Mouse (Mus musculus) embryo, embryonic 10 days (tissue): ENCODE measurements around the gene Snx30.
"Not testable (repeated sequence)": the region's sequence is repeated elsewhere in the genome, so short reads cannot be mapped to it uniquely, and the experiment has no call there.

Source experiments
- DNase-seq: peaks from one replicate; pipeline ENCODE4 v3.0.0-alpha.2; 2015; ENCODE audit warnings: low spot score

Gene Snx30

GRCm38 (mm10) chr4:59805181-59805967 lies at the start of gene Snx30:
TSS of gene Snx30 (plus strand) at chr4:59805840.
- peak; percentile 89 for DNase-seq

GRCm38 (mm10) chr4:59756332-59757082 lies 49.1 kb upstream of the Snx30 start:
- DNase-seq, result no peak

GRCm38 (mm10) chr4:59757452-59758435 lies 47.9 kb upstream of the Snx30 start:
- DNase-seq, result no peak

- no peak for DNase-seq
These were observed 45.6 kb upstream of the Snx30 start for GRCm38 (mm10) chr4:59760016-59760415.

GRCm38 (mm10) chr4:59760636-59761364 lies 44.8 kb upstream of the Snx30 start:
- DNase-seq, result peak; percentile 54

GRCm38 (mm10) chr4:59761365-59761729 lies 44.3 kb upstream of the Snx30 start:
- no peak for DNase-seq

- DNase-seq, result no peak
These were observed 40.7 kb upstream of the Snx30 start for GRCm38 (mm10) chr4:59764950-59765349.

- peak; percentile 69 for DNase-seq
These were observed 40.1 kb upstream of the Snx30 start for GRCm38 (mm10) chr4:59765385-59766005.

GRCm38 (mm10) chr4:59767717-59768116 lies 37.9 kb upstream of the Snx30 start:
- DNase-seq, result no peak

- DNase-seq, result peak; percentile 48
These were observed 33.3 kb upstream of the Snx30 start for GRCm38 (mm10) chr4:59772171-59772879.

GRCm38 (mm10) chr4:59777828-59778227 lies 27.8 kb upstream of the Snx30 start:
- DNase-seq, result no peak

GRCm38 (mm10) chr4:59780568-59780967 lies 25.1 kb upstream of the Snx30 start:
- peak; percentile 28 for DNase-seq

GRCm38 (mm10) chr4:59782853-59783684 lies 22.6 kb upstream of the Snx30 start:
- peak; percentile 76 for DNase-seq

- peak; percentile 99 for DNase-seq
These were observed 21.9 kb upstream of the Snx30 start for GRCm38 (mm10) chr4:59783685-59784279.

GRCm38 (mm10) chr4:59785412-59785811 lies 20.2 kb upstream of the Snx30 start:
- no peak for DNase-seq

GRCm38 (mm10) chr4:59786661-59787060 lies 19.0 kb upstream of the Snx30 start:
- DNase-seq, result peak; percentile 84

GRCm38 (mm10) chr4:59787126-59787525 lies 18.5 kb upstream of the Snx30 start:
- DNase-seq, result no peak

GRCm38 (mm10) chr4:59789015-59789414 lies 16.6 kb upstream of the Snx30 start:
- no peak for DNase-seq

GRCm38 (mm10) chr4:59793626-59794025 lies 12.0 kb upstream of the Snx30 start:
- not testable (repeated sequence) for DNase-seq
